Mouse (Mus musculus) T-helper 2 cell (primary cell): ENCODE results near the gene Fahd1.

Source experiments
- in situ Hi-C: fragments of 300-600 bp; cut with MboI, MseI; formaldehyde crosslinking; loops from one replicate; pipeline ENCODE4 v1.15.1; 2025; ENCODE audit warnings: high pct_unique_total_duplicates

The Fahd1 gene

GRCm38 (mm10) chr17:24885356-24886133 is 35.4 kb upstream of the Fahd1 start:
- in situ Hi-C loops: no loop called here

- in situ Hi-C loops: no loop called here
Observed at GRCm38 (mm10) chr17:24884391-24884790, 34.2 kb upstream of the Fahd1 start.

- in situ Hi-C loops: no loop called here
Observed at GRCm38 (mm10) chr17:24881738-24882440, 31.7 kb upstream of the Fahd1 start.

- in situ Hi-C loops: no loop called here
Observed at GRCm38 (mm10) chr17:24878531-24878930, 28.4 kb upstream of the Fahd1 start.

GRCm38 (mm10) chr17:24878117-24878397 is 27.9 kb upstream of the Fahd1 start:
- in situ Hi-C loops: no loop called here

- in situ Hi-C loops: no loop called here
Observed at GRCm38 (mm10) chr17:24877336-24878116, 27.4 kb upstream of the Fahd1 start.

- in situ Hi-C loops: no loop called here
Observed at GRCm38 (mm10) chr17:24874989-24875388, 24.8 kb upstream of the Fahd1 start.

- in situ Hi-C loops: no loop called here
Observed at GRCm38 (mm10) chr17:24874405-24874745, 24.2 kb upstream of the Fahd1 start.

GRCm38 (mm10) chr17:24873695-24874404 is 23.7 kb upstream of the Fahd1 start:
- in situ Hi-C loops: no loop called here

GRCm38 (mm10) chr17:24867914-24868313 is 17.8 kb upstream of the Fahd1 start:
- in situ Hi-C loops: no loop called here

- in situ Hi-C loops: no loop called here
Observed at GRCm38 (mm10) chr17:24865776-24866175, 15.6 kb upstream of the Fahd1 start, which contains the start of gene Igfals. Igfals (plus strand) TSS chr17:24865997.

GRCm38 (mm10) chr17:24861785-24862184 is 11.6 kb upstream of the Fahd1 start:
- in situ Hi-C loops: no loop called here

GRCm38 (mm10) chr17:24860076-24860475 is 9.9 kb upstream of the Fahd1 start:
- in situ Hi-C loops: no loop called here

- in situ Hi-C loops: no loop called here
Observed at GRCm38 (mm10) chr17:24858967-24859366, 8.8 kb upstream of the Fahd1 start.

GRCm38 (mm10) chr17:24857831-24858470 is 7.8 kb upstream of the Fahd1 start:
- in situ Hi-C loops: no loop called here

GRCm38 (mm10) chr17:24856589-24856988 is 6.4 kb upstream of the Fahd1 start:
- in situ Hi-C loops: no loop called here

GRCm38 (mm10) chr17:24855838-24856464 is 5.8 kb upstream of the Fahd1 start:
- in situ Hi-C loops: no loop called here

- in situ Hi-C loops: no loop called here
Observed at GRCm38 (mm10) chr17:24851381-24852125, 1.4 kb upstream of the Fahd1 start.

GRCm38 (mm10) chr17:24850773-24851127 is 586 bp upstream of the Fahd1 start:
- in situ Hi-C loops: no loop called here

GRCm38 (mm10) chr17:24849733-24850064 is 465 bp downstream of the Fahd1 start:
- in situ Hi-C loops: no loop called here
